Mouse (Mus musculus): ENCODE measurements around the gene Cyth3.

Cyth3 gene

GRCm38 (mm10) chr5:143621893-143622622 is at the start of gene Cyth3:
Cyth3 (plus strand) TSS chr5:143622447.
- DNase-seq (ENCODE audit: low read depth): peak; percentile 80

GRCm38 (mm10) chr5:143573067-143573466 is 49.2 kb upstream of the Cyth3 start:
- no peak for DNase-seq (ENCODE audit: low read depth)

GRCm38 (mm10) chr5:143574261-143575178 is 47.7 kb upstream of the Cyth3 start:
- DNase-seq (ENCODE audit: low read depth): no peak

DNA sequence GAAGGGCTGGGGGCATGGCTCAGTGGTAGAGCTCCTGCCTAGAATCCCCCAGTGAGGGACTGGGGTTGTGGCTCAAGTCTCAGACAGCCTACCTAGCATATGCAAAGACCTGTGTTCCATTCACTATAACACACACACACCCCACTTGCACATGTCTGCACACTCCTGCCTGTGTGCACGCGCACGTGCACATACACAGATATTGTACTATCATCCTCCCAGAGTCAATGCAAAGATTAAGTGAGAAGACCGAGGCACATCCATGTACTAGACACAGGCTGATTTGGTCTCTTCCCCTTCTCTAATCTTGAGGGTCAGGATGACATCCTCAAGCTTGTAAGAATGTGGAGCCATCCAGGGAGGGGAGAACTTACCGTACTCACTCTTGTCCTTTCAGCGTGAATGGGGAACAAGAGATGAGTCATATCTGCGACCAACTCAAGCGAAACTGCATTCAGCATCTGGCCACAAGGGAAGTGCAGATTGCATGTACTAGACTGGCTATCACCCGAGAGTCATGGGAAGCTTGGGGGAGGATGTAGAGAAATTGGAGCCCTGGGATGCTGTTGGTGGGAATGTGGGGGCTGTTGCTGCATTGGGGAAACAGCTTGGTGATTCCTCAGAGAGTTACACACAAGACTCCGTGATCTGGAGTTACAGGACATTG is 42.6 kb upstream of the Cyth3 start:
- DNase-seq (ENCODE audit: low read depth): peak; percentile 63

GRCm38 (mm10) chr5:143580982-143581381 is 41.3 kb upstream of the Cyth3 start:
- DNase-seq (ENCODE audit: low read depth): no peak

DNA sequence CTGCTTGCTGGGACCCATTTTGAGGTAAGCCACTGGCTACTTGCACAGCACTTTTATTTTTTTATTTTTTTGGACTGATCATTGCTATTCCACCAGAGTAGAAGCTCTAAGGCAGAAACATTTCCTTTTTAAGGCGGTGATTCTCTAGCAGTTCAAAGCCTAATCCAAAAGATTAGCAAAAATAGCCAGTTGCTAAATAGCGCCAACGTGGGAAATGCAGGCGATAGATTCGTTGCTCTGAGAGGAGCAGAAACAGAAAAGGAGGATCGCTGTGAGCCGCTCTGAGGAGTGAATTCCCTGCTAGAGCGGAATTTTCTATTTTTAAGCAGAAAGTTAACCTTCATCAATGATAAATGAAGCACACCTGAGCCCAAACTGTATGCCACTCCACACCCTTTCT is 40.4 kb upstream of the Cyth3 start:
- no peak for DNase-seq (ENCODE audit: low read depth)

GRCm38 (mm10) chr5:143583081-143583480 is 39.2 kb upstream of the Cyth3 start:
- DNase-seq (ENCODE audit: low read depth): no peak

DNA sequence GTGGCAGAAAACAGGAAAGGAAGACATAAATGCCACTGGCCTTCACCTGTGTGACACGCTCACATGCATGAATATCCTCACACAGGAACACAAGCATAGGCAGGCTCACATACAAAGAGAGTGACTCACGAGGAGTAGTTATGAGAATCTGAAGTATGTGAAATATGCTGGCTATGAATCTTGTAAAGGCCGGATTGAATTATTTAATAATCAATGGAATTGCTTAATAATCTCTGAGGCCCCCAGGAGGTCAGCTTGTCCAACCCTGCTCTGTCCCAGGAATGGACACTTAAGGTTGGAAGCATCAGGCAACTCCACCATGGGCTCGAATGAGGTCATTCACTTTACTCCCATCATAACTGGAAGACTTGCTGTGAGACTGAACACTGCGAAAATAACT is 37.3 kb upstream of the Cyth3 start:
- no peak for DNase-seq (ENCODE audit: low read depth)

DNA sequence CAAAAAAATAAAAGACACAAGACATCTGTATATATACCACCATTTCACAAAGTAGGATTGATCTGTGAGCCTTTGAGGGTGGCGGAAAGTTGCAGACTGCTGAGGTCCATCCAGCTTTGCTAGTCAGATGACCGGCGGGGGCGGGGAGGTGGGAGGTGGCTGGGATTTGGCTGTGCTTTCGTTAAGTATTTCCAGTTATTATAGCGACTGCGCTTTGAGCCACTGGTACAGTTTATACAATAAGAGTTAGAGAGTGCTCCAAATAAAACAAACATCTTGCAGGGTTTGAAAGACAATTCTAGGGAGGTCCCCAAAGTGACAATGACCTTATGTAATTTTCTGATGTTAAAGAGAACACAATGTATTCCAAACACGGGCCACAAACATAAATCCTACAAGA is 35.9 kb upstream of the Cyth3 start:
- DNase-seq (ENCODE audit: low read depth): no peak

- DNase-seq (ENCODE audit: low read depth): no peak
These were observed 33.1 kb upstream of the Cyth3 start for GRCm38 (mm10) chr5:143589108-143589507.

DNA sequence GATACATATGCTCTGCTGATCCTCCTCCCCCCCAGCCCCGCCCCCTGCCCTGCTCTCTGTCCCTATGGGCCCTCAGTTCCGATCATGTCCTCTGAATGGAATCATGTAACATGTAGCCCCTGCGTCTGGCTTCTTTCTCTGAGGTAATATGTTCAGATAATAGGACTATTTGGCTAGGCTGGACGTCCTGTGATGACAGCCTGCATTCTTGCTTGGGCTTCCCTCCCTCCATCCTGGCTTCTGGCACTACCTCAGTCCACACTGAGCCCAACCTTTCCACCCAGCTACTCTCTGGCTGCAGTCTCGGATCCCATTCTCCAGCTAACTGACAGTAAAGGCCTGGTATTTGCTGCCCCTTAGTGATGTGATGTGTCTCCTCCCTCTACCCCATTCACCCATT is 29.3 kb upstream of the Cyth3 start:
- no peak for DNase-seq (ENCODE audit: low read depth)

DNA sequence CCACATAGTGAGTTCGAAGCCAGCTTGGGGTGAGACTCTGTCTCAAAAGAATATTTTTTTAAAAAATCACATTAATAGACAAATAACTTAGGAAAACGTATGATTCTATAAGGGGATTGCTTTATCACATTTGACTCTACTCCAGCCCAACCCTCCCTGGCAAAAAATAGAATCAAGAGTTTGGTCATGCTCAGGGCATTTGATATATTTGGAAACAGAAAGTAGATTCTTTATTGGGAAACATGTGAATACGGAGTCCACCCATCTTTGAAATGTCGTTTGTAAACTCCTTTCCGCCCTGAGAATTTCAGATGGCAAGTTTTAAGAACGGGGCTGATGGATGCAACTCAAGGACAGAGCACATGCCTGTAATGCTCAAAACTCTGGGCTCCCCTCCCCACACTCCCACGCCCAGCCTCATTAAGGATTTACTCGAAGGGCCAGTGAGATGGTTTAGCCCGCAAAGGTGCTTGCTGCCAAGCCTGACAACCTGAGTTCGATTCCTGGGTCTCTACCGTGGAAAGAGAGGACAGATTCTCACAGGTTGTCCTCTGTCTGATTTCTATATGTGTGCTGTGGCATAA is 28.6 kb upstream of the Cyth3 start:
- DNase-seq (ENCODE audit: low read depth): no peak

DNA sequence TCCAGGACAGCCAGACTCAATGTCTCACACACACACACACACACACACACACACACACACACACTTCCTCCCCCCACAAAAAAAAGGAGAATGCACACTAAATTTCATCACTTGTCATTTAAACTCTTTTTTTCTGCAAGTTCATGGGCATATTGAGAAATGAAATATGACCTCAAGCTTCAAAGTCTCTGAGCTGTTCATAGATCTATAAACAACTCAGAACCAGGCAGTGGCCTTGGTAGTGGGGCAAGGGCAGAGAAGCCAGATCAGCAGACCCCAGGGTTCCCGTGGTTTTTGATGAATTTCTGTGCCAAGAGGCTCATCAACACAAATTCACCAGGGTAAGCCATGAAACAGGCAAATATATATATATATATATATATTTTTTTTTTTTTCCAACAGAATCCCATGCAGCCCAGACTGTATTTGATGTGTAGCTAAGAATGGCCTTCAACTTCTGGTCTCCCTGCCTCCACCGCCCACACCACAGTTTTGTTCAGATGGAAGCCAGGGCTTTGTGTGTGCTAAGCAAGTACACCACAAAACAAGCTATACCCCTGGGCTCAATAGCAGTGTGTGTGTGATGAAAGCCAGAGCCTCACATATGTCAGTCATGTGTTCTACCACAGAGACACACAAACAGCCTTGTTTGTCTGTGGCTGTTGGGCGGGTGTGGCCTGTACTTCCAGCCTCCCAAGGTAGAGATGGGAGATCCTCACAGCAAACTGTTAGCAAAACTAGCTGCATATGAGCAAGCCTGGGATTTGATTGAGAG is 27.8 kb upstream of the Cyth3 start:
- no peak for DNase-seq (ENCODE audit: low read depth)

DNA sequence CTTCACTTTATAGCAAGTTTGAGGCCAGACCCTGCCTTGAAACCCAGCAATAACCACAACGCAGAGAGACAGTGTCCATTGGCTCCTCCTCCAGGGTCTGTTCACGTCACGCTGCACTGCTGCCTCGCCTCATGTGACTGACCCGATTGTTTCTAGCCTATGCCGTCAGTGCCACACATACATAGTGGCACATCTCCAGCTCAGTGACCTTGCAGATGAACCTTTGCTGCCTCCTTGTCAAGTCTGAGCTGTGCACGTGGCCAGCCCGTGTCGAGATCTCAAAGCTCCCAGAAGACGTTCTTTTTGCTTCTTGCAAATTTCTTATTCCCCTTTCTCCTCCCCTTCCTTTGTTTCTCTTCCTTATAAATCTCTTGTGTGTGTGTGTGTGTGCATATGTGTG is 20.2 kb upstream of the Cyth3 start:
- DNase-seq (ENCODE audit: low read depth): no peak

DNA sequence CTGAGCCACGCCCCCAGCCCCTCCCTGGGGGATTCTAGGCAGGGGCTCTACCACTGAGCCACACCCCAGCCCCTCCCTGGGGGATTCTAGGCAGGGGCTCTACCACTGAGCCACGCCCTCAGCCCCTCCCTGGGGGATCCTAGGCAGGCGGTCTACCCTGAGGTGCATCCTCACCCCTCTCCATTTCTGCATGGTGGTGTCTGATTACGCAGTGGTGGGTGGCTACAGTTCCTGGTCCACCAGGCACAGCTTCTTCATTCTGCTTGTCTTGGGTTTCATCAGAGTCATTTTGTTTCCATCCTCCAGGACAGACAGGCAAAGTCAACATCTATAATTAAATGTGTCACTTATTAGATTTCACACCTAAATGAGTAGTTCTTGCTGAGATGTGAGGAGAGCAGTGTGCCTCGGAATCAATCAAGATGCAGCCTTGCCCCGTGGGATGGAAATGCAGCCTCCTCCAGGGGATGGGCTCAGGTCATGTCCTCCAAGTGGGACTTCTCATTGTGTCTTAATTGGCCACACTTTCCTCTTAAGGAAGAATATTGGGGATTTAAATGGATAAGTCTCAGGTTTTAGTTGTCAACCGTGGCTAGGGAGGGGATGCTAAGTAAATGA is 18.0 kb upstream of the Cyth3 start:
- DNase-seq (ENCODE audit: low read depth): no peak

DNA sequence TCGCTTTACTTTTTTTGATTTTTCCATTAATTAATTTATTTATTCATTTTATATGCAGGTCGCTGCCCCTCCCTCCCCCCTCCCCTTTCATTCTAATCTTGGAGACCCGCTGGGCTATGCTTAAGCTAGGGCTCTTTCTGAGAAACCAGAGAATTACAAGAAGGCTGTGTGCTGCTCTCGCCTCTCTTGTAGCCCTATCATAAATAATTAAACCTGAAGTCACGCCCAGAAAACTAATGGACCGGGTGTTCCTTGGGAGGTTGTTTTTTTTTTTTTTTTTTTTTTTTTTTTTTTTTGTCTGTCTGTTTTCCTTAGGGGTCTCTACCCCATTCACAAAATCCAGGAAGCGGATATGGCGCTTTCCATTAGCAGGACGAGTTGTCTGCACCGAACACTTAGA is 15.5 kb upstream of the Cyth3 start:
- no peak for DNase-seq (ENCODE audit: low read depth)

DNA sequence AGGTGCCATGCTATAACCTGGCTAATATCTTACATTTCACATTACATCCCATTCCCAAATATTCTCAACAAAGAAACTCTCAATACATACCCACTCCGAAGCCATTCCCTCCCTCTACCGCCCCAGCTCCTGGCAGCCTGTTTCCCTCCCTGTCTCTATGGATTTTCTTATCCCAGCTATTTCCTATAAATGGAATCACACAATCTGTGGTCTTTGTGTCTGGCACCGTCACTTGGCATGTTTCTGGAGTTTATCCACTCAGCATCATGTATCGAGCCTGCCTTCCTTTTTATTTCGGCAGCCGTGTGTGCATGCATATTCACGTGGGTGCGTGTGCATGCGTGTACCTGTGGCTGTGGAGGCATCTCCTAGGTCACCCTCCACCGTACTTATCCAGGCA is 14.1 kb upstream of the Cyth3 start:
- DNase-seq (ENCODE audit: low read depth): no peak

DNA sequence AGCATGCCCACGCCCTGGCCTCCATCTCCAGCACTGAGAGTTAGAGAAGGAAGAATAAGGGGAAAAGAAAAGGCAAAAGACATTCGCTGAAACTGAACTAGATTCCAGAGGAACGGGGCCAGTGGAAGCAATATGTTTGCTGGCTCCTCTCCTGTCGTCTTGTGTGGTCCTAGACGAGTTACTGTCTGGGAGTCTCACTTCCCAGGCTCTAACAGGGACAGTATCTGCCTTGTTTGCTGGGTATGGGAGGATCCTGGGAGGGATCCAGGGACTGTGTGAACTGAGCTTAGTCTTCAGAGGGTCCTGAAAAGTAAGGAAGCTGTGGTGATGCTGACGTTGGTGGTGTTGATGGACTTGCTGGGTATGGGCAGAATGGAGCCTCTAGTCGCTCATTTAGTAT is 10.3 kb upstream of the Cyth3 start:
- DNase-seq (ENCODE audit: low read depth): no peak

- DNase-seq (ENCODE audit: low read depth): no peak
These were observed 9.0 kb upstream of the Cyth3 start for GRCm38 (mm10) chr5:143613265-143613664.

DNA sequence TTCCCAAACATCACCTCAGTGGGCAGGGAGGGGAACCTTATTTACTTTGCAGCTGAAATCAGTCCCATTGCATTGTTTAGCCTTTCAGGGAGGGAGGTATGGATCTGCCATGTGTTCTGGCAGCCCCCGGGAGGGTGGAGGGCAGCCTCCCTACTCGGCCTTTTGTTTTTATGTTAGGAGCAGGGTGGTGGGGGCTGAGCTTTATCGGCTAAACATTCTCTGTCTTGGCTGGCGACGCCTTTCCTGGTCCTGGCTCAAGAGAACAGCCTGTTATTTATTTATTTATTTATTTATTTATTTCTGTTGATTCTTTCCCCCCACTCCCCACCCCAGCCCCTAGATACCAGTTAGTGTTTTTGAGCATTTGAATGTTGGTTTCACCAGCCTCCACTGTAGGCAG is 7.7 kb upstream of the Cyth3 start:
- DNase-seq (ENCODE audit: low read depth): no peak

DNA sequence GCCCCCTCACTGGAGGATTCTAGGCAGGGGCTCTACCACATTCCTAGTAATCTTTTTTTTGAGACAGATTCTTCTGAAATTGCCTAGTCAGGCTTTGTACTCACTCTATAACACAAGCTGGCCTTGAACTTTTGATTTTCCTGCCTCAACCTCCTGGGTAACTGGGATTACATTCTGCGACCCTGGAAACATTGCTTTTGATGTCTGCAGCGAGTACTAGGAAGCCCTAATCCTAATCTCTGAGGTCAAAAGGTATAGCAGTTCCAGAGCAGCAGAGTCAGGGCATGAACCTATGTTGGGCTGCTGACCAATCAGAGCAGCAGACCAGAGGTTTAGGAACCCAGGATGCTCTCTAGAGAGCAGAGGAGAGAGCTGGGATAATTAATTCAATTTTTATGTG is 6.9 kb upstream of the Cyth3 start:
- no peak for DNase-seq (ENCODE audit: low read depth)

Data from c-Kit-positive CD71-negative TER-119-negative erythroid progenitor cells, embryonic 14.5 days (primary cell).